In the genomic region with DNA sequence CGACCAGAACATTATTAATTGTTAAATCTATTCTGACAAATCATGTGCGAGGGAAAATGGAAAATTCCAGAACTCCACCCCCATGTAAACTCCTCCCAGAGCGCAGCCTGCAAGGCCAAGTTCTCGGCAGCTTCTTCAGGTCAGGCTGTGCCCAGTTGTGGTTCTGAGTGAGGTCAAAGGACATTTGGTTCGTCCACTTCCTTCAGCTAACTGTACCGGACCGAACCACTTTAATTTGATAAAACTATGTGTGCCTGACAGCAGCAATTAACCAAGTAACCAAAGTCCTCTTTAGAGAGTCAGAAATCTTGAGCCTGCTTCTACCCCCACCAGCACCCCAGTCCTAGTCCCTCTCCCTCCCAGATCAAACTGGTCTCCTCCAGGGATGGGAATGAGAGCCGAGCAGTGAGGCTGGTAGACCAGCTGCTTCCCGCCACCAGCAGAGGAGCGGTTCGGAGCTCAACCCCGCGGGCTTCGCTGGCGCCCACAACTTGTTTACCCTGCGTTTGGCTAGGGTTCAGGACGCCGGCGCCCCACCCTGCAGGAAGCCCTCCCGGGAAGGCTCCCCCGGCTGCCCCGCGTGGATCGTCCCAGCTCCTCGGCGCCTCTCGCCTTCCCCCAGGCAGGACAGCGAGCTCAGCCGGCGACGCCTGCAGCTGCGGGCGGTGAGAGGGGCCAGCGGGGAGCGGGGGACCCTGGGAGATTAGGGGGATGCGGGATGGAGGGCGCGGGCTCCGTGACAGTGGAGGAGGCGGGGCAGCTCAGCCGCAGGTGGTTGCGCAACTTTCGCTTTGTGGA, we compare ENCODE assay signal across 8 mouse cellular contexts. TPM values are rescaled to one million over a fixed set of nuclear protein-coding genes. Genes with fewer than 3 reads are reported as not detected.
A peak's percentile ranks its signal among the peaks of the same experiment; 100 is the strongest.
DNase-seq lines count a peak whose midpoint lies in the region; ATAC-seq and TF ChIP-seq lines count a peak whose summit lies in the region.

TSS of gene Plscr4 (plus strand) at position 113 of the 798 bp plus-strand sequence.

- H3K36me3 ChIP-seq in G1E (replicated peaks) = no peaks in the 10 kb centered on the region
- no peaks in the 10 kb centered on the region for H3K36me3 ChIP-seq in forebrain, embryonic 15.5 days
- H3K36me3 ChIP-seq in macrophage (ENCODE audit: inconsistent target) = no peaks in the 10 kb centered on the region

- no peaks in the 10 kb centered on the region for H3K9me3 ChIP-seq in G1E (replicated peaks)
- H3K9me3 ChIP-seq in forebrain, embryonic 15.5 days = no peaks in the 10 kb centered on the region

- WGBS in forebrain, embryonic 15.5 days = 11% methylated on average over 43 of the region's 43 CpGs
- WGBS in macrophage (ENCODE audit: missing documents) = 4% methylated on average over 41 of the region's 43 CpGs

- no peaks in the 10 kb centered on the region; the same call in 1 of the 2 replicates for H3K4me1 ChIP-seq in G1E (ENCODE audit: insufficient read depth, low read depth, low read length)
- H3K4me1 ChIP-seq in forebrain, embryonic 15.5 days = peaks cover 10% of the 10 kb centered on the region

- H3K27ac ChIP-seq in forebrain, embryonic 15.5 days (replicated peaks) = no peak within 1 kb of the TSS
- H3K27ac ChIP-seq in macrophage = peak within 1 kb of the TSS; percentile 79

- DNase-seq in G1E (ENCODE audit: low spot score) = no peak
- DNase-seq in cerebellum, adult 11-12 months = peak; percentile 3
- peak; percentile 80 for DNase-seq in heart, postnatal 4 days
- peak; percentile 14 to 22 for DNase-seq in layer of hippocampus, postnatal 14 days (ENCODE audit: low spot score in 2 of 2)
- DNase-seq in retina, postnatal 1 day = peak; percentile 82
- DNase-seq in urinary bladder, adult 18-20 months (ENCODE audit: low spot score in 2 of 2) = peak; percentile 63 to 69

- no peak for ATAC-seq in G1E (ENCODE audit: extremely low read depth, insufficient number of reproducible peaks, low FRiP score, poor library complexity, severe bottlenecking)
- ATAC-seq in forebrain, embryonic 15.5 days (replicated peaks) = peak; percentile 94

- H3K79me2 ChIP-seq in macrophage (ENCODE audit: inconsistent target) = no peaks in the 10 kb centered on the region

- peak within 1 kb of the TSS; percentile 99 for H3K4me2 ChIP-seq in forebrain, embryonic 15.5 days (replicated peaks)

- TF ChIP-seq CTCF in G1E (IDR thresholded peaks at IDR 0.05; ENCODE audit: low read depth, low read length) = no peak

- peak within 1 kb of the TSS; percentile 58 for H3K9ac ChIP-seq in forebrain, embryonic 15.5 days (replicated peaks)

- H3K4me3 ChIP-seq in G1E (ENCODE audit: low read depth, low read length) (peak within 1 kb of the TSS; percentile 24; the same call in 1 of the 2 replicates), macrophage (ENCODE audit: inconsistent target) (peak within 1 kb of the TSS; percentile 56)
- peak within 1 kb of the TSS; percentile 58 for H3K4me3 ChIP-seq in forebrain, embryonic 15.5 days

- peaks cover 7% of the 10 kb centered on the region; the same call in 1 of the 2 replicates for H3K27me3 ChIP-seq in G1E (ENCODE audit: insufficient read depth, low read length)
- no peaks in the 10 kb centered on the region for H3K27me3 ChIP-seq in forebrain, embryonic 15.5 days

RNA-seq across cellular contexts. Expression of gene Plscr4, which starts in this region (rescaled TPM):
- total RNA-seq in G1E (2014; fragmentation: Nextera tagmentation) (not detected in 2 replicates), G1E (2017) (0.06 and 0.33 TPM in 2 replicates)
- polyA plus RNA-seq in G1E (2012) (not detected in 2 replicates), macrophage (2018) (6.0 to 8.2 TPM (median 7.9 TPM) in 3 replicates)
- 1.1 and 1.3 TPM in 2 replicates for polyA plus RNA-seq in forebrain, embryonic 15.5 days (2015; fragmentation: Nextera tagmentation; extraction: Ambion mirVana)
- 10 to 100 TPM; 10.1 TPM for total RNA-seq in heart, postnatal 4 days (2021)
- total RNA-seq in layer of hippocampus, postnatal 14 days (2021) = 1 to 10 TPM; 1.7 to 1.8 TPM
- total RNA-seq in macrophage (2018; cell fraction: chromatin; rRNA removed) = 10 to 100 TPM in 10 of 26 experiments, 1 to 10 TPM in 16; 1.9 to 19.1 (median 7.7) TPM
- total RNA-seq in macrophage (2018; cell fraction: cytosol; rRNA removed) = 1 to 10 TPM; 2.6 to 8.7 (median 5.3) TPM
- total RNA-seq in macrophage (2018; cell fraction: nucleus; rRNA removed) = 10 to 100 TPM in 11 of 26 experiments, 1 to 10 TPM in 15; 2.4 to 24.0 (median 8.3) TPM
